Mouse (Mus musculus): ENCODE measurements around the gene Suclg2. TPM values are rescaled to one million over a fixed set of nuclear protein-coding genes. Genes with fewer than 3 reads are reported as not detected.

The Suclg2 gene
- total and polyA plus RNA-seq, 2 experiments from 2014 or later, result 16.0 to 16.1 TPM

DNA sequence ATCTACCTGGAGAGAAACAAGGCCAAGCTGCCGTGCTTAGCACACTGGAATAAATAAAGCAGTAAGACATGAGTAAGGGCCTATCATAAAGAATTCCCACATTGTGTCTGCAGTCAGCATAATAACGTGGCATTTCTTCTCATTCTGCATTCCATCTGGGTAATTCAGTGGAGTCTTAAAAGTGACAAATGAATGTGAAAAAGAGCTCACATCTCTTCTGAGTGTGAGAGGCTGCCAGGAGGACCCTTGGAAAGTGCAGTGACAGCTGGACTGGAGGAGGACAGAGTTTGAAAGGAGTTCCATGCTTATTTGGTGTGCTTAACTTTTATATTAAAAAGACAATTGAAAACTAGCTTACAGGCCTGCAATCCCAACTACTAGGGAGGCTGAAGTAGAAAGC lies 83.2 kb downstream of the Suclg2 start:
- H3K9me3 ChIP-seq (ENCODE audit: low read length), result no peaks in the 10 kb centered on the region
- no peak for TF ChIP-seq CTCF (IDR thresholded peaks at IDR 0.05; ENCODE audit: low read depth)
- DNase-seq (no peak), ATAC-seq (no peak)
- no peak overlapping the region for H3K9ac ChIP-seq
- H3K4me1 ChIP-seq (ENCODE audit: insufficient read depth), result no peaks in the 10 kb centered on the region
- H3K4me2 ChIP-seq (ENCODE audit: low read depth), result no peak overlapping the region
- no peak overlapping the region for H3K4me3 ChIP-seq (ENCODE audit: low read depth, low read length)
- no peaks in the 10 kb centered on the region for H3K36me3 ChIP-seq (ENCODE audit: insufficient read depth)
- no peaks in the 10 kb centered on the region for H3K27me3 ChIP-seq (ENCODE audit: insufficient read depth, low read length)
- 31% methylated on average over 2 of the region's 2 CpGs for WGBS
- no peak overlapping the region for H3K27ac ChIP-seq (ENCODE audit: low read depth, low read length)

DNA sequence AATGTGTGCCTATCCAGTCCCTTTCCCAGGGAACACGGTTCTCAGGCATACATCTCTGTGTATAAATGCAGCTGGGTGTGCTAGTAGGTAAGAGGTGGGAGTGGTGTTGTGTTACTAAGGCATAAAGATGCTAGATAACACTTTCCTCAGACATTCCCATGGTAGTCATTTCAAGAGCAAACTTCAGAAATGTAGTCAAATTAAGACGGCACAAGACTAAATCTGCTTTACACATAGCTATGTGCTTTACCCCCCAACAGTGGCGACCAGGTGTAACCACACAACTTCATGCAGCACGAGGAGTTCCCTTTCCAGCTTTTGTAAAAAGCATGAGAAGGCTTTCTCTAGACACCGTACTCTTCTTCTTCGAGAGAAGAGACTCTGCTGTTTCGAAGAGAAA lies 89.5 kb downstream of the Suclg2 start:
- no peak overlapping the region for H3K27ac ChIP-seq (ENCODE audit: low read depth, low read length)
- H3K4me1 ChIP-seq (ENCODE audit: insufficient read depth), result no peaks in the 10 kb centered on the region
- no peaks in the 10 kb centered on the region for H3K27me3 ChIP-seq (ENCODE audit: insufficient read depth, low read length)
- H3K9me3 ChIP-seq (ENCODE audit: low read length), result no peaks in the 10 kb centered on the region
- H3K4me2 ChIP-seq (ENCODE audit: low read depth), result no peak overlapping the region
- WGBS, result 96% methylated on average over 7 of the region's 7 CpGs
- H3K9ac ChIP-seq, result no peak overlapping the region
- TF ChIP-seq CTCF (IDR thresholded peaks at IDR 0.05; ENCODE audit: low read depth), result no peak
- ATAC-seq (no peak), DNase-seq (no peak)
- no peaks in the 10 kb centered on the region for H3K36me3 ChIP-seq (ENCODE audit: insufficient read depth)
- no peak overlapping the region for H3K4me3 ChIP-seq (ENCODE audit: low read depth, low read length)

DNA sequence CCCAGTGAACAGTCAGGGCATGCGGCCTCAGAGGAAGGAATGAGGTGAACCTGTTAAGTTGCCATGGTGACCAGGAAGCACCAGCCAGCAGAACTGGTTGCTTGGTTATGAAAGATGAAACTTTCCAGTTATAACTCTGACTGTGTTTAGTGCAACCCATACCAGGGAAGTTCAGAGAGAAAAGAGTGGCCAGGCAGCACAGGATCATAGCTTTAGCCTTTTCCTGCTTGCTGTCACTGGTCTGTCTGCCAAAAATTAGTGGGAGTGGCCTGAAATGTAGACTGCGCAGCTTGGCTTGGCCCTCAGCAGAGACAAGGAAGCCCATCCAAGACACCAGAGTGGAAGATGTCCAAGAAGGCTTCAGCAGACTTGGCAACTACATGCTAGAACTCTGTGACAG lies 96.8 kb downstream of the Suclg2 start:
- no peak for TF ChIP-seq CTCF (IDR thresholded peaks at IDR 0.05; ENCODE audit: low read depth)
- DNase-seq, result peak; percentile 44
- WGBS, result 57% methylated on average over 2 of the region's 2 CpGs
- no peak overlapping the region for H3K4me2 ChIP-seq (ENCODE audit: low read depth)
- H3K4me1 ChIP-seq (ENCODE audit: insufficient read depth), result no peaks in the 10 kb centered on the region
- H3K9me3 ChIP-seq (ENCODE audit: low read length), result no peaks in the 10 kb centered on the region
- ATAC-seq, result peak; percentile 63
- H3K9ac ChIP-seq, result no peak overlapping the region
- H3K4me3 ChIP-seq (ENCODE audit: low read depth, low read length), result no peak overlapping the region
- H3K27me3 ChIP-seq (ENCODE audit: insufficient read depth, low read length), result no peaks in the 10 kb centered on the region
- H3K27ac ChIP-seq (ENCODE audit: low read depth, low read length), result no peak overlapping the region
- H3K36me3 ChIP-seq (ENCODE audit: insufficient read depth), result no peaks in the 10 kb centered on the region

DNA sequence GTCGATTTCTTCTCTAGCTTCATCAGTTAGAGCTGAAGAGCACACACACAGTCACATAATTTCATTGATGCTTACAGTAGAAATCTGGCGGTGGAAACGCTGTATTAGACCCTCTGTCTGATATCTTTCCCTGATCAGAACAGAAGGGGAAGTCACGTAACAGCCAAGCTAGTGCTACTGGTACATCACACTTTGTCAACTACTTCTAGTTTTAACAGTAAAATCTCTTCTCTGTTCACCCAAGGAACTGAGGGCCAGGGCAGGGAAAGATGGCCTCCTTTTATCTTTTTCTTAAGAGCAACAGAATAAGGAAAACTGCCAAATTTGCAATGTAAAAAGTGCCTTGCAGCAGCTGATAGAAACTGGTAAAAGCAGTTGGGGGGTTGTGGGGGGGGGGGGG lies 97.8 kb downstream of the Suclg2 start:
- no peak overlapping the region for H3K27ac ChIP-seq (ENCODE audit: low read depth, low read length)
- H3K4me2 ChIP-seq (ENCODE audit: low read depth), result no peak overlapping the region
- no peaks in the 10 kb centered on the region for H3K4me1 ChIP-seq (ENCODE audit: insufficient read depth)
- ATAC-seq, result peak; percentile 51
- DNase-seq, result peak; percentile 24
- 74% methylated on average over 4 of the region's 4 CpGs for WGBS
- H3K9ac ChIP-seq, result no peak overlapping the region
- H3K4me3 ChIP-seq (ENCODE audit: low read depth, low read length), result no peak overlapping the region
- H3K9me3 ChIP-seq (ENCODE audit: low read length), result no peaks in the 10 kb centered on the region
- no peaks in the 10 kb centered on the region for H3K36me3 ChIP-seq (ENCODE audit: insufficient read depth)
- no peak for TF ChIP-seq CTCF (IDR thresholded peaks at IDR 0.05; ENCODE audit: low read depth)
- H3K27me3 ChIP-seq (ENCODE audit: insufficient read depth, low read length), result no peaks in the 10 kb centered on the region

DNA sequence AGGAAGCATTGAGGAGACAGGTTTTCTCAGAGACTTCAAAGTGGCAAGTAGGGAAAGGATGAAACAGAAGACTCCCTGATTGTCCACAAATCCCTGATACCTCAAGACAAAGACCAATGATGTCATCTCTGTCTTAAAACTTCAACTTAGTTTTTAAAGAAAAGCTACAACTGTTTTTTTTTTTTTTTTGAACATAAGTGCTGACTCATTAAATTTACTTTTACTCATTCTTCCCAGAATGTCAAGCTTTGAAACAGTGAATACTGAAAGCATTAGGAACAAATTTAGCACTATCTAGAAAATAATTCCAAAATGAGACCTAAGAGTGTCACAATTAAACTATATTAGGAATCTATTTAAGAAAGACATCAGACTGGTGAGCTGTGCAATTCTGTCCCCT lies 98.8 kb downstream of the Suclg2 start:
- DNase-seq (no peak), ATAC-seq (no peak)
- no peak for TF ChIP-seq CTCF (IDR thresholded peaks at IDR 0.05; ENCODE audit: low read depth)
- H3K9me3 ChIP-seq (ENCODE audit: low read length), result no peaks in the 10 kb centered on the region
- no peaks in the 10 kb centered on the region for H3K36me3 ChIP-seq (ENCODE audit: insufficient read depth)
- H3K9ac ChIP-seq, result no peak overlapping the region
- H3K27me3 ChIP-seq (ENCODE audit: insufficient read depth, low read length), result no peaks in the 10 kb centered on the region
- no peak overlapping the region for H3K4me2 ChIP-seq (ENCODE audit: low read depth)
- no peaks in the 10 kb centered on the region for H3K4me1 ChIP-seq (ENCODE audit: insufficient read depth)
- no peak overlapping the region for H3K27ac ChIP-seq (ENCODE audit: low read depth, low read length)
- no peak overlapping the region for H3K4me3 ChIP-seq (ENCODE audit: low read depth, low read length)

DNA sequence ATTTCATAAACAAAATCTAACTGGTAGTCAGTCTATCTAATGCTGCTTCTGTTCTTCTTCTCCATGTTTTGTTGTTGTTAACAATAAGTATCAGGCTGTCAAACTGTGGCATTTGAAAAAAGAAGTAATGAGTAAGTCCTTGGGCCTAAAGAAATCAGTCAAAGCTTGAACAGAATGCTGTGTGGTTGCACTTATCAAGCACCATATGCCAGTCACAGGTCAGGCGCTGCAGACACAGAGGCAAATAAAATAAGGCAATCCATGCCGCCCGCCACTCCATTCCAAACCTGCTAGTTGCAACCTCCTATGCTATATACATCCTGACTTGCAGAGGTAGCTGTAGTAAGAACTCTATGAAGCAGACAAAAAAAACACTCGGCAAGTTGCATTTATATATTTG lies 100.2 kb downstream of the Suclg2 start:
- H3K9ac ChIP-seq, result no peak overlapping the region
- no peak overlapping the region for H3K4me3 ChIP-seq (ENCODE audit: low read depth, low read length)
- H3K9me3 ChIP-seq (ENCODE audit: low read length), result no peaks in the 10 kb centered on the region
- WGBS, result 61% methylated on average over 4 of the region's 4 CpGs
- no peak overlapping the region for H3K27ac ChIP-seq (ENCODE audit: low read depth, low read length)
- no peak overlapping the region for H3K4me2 ChIP-seq (ENCODE audit: low read depth)
- no peaks in the 10 kb centered on the region for H3K36me3 ChIP-seq (ENCODE audit: insufficient read depth)
- DNase-seq (no peak), ATAC-seq (no peak)
- H3K4me1 ChIP-seq (ENCODE audit: insufficient read depth), result no peaks in the 10 kb centered on the region
- no peak for TF ChIP-seq CTCF (IDR thresholded peaks at IDR 0.05; ENCODE audit: low read depth)
- no peaks in the 10 kb centered on the region for H3K27me3 ChIP-seq (ENCODE audit: insufficient read depth, low read length)

DNA sequence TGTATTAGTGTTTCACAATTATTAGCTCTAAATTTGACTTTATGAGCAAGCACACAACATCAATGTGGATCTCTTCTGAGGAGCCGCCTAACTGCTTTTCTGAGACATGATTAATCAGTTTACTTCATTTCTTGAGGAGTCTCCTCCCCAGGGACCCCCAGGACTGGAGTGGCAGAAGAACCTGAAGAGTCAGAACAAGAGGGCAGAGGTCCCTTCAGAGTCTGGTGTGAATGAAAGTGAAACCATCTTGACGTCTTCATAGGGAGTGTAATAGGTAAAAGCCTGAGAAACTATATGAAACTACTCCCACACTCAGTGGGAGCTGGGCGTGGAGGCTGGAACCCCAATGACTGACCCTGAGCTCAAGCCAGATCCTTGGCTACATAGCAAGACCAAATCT lies 105.4 kb downstream of the Suclg2 start:
- Histone ChIP-seq H3K27me3 (ENCODE audit: insufficient read depth, low read length) (no peaks in the 10 kb centered on the region), H3K36me3 (ENCODE audit: insufficient read depth) (no peaks in the 10 kb centered on the region), H3K27ac (ENCODE audit: low read depth, low read length) (no peak overlapping the region), H3K9ac (no peak overlapping the region), H3K9me3 (ENCODE audit: low read length) (no peaks in the 10 kb centered on the region), H3K4me2 (ENCODE audit: low read depth) (no peak overlapping the region), H3K4me1 (ENCODE audit: insufficient read depth) (no peaks in the 10 kb centered on the region; the same call in 1 of the 2 replicates), H3K4me3 (ENCODE audit: low read depth, low read length) (no peak overlapping the region)
- no peak for ATAC-seq
- DNase-seq, result no peak
- no peak for TF ChIP-seq CTCF (IDR thresholded peaks at IDR 0.05; ENCODE audit: low read depth)
- 86% methylated on average over 3 of the region's 3 CpGs for WGBS
